Mouse (Mus musculus) 3134 (cell line): ENCODE measurements at regions not wholly inside any gene's neighbourhood (a gene's known extent, or its start where the extent isn't known, plus 50 kb on each side); places are given as distances from the start of the nearest gene placed in this dataset.

Source experiments
- DNase-seq: peaks from one replicate; pipeline ENCODE4 v3.0.0-alpha.2; 2011; ENCODE audit warnings: low spot score; ENCODE audit not compliant: insufficient read length; ENCODE audit errors: extremely low read depth

DNA sequence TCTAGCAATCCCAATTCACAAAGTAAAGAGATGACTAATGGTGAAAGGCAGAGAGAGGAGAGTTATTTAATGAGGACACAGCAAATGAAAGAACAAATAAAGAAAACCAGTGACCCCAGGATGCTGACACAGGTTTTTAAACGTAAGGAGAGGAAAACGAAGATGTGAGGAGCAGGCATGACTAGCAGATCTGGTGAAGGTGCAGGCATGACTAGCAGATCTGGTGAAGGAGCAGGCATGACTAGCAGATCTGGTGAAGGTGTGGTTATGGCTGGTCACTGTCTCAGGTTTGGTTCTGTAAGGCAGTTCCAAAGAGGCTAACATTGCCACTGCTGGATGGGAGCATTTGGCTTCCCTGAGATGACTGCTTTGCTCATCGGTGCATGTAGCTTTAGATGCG lies 57.0 kb downstream of the Mbl2 start:
- DNase-seq = no peak

DNA sequence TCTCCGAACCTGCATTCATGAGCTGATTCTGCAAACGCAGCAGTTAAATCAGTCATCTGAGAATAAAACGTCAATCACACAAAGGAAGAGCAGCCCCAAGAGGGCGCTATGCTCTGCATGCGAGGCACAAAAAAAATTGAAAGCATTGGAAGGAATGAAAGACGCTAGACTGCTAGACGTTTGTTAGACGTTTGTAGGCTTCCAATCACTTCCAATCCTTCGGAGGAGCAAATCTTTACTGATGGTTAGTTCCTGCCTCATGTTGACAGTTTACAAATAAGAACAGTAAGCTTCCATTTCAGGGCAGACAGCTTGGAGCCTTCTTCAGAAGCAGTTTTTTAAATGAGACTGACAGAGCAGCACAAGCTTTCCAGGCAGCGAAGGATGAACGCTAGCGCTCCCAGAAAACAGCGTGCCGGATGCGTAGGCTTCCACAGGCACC lies 62.5 kb downstream of the Mbl2 start:
- no peak for DNase-seq

DNA sequence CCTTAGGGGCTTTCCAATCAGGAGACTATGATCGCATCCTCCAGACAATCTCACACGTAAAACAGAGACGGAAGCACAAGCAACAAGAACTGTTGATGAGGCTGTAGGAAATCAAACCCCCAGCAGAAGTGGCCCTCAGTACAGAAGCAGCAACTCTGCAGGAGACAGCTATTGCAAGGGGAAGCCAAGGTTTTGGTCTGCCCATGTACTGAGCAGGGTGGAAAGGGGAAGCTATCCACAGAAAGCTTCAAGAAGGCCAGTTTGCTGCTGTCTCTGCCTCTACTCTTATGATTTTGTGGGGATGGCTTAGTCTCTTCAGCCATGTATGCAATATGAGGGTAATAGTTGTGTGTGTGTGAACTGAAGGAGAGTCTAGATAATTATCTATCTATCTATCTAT lies 63.3 kb downstream of the Mbl2 start:
- no peak for DNase-seq

DNA sequence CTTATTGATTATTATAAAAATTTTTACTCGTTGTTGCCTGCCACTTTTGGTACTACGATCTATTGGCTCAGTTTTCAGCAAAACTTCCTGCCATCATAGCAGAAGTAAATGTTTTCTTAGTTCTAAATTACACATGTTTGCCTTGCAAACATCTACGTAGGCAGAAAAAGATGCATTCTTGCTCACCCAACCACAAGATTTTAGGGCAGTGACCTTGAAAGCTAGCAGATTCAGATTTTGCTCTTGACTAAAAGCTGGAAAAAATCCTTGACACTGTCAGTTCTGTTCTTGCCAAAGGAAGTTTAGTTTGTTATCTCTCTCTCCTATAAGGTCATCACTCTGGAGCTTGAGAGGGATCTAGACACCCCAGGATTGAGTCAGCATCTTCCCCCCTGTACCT lies 66.8 kb downstream of the Mbl2 start:
- DNase-seq = no peak

DNA sequence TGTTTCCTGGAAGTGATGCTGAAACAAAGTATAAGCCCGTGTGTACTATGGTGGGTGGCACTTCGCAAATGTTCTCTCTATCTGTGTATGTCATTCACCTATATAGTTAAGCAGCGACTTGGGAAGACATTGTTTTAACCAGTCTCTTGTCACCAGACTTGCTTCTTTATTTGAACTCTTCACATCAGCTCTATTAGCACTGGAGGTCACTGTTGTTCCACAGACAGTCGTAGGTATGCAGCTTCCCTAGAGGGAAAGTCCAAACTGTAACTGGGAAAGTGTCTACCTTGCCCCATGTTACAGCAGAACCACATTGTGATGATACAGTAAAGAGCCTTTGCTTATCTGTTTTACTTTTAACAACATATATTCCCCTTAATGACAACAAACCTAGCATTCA lies 69.5 kb downstream of the Mbl2 start:
- DNase-seq = no peak

DNA sequence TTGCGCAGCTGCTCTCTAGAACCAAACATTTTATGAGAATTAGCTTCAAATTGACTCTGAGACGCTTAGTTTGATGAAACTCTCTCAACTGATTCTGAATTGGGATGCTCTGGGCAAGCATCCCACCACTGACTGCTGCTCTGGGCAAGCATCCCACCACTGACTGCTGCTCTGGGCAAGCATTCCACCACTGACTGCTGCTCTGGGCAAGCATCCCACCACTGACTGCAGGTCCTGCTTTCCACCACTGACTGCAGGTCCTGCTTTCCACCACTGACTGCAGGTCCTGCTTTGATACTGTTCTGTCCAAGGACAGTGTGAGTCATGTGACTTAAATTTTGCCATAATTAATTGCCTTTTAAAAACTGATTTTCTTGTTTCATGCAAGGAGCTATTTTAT lies 73.6 kb downstream of the Mbl2 start:
- no peak for DNase-seq

DNA sequence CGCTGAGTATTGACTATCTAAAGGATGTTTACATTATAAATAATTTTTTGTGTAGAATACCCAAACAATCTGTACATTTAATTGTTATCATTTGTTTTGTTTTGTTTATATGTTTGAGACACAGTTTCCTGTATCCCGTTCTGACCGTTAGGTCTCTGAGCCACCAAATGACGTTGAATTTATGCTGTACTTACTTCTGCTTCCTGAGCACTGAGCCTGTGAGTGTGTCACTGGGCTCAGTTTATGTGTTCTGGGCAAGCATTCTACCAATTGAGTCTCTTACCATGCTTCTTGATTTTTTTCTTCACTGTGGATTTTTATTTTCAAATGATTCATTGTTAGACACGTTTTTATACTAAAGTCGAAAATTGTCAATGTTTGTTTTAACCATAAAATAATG lies 74.2 kb downstream of the Mbl2 start:
- DNase-seq = no peak

DNA sequence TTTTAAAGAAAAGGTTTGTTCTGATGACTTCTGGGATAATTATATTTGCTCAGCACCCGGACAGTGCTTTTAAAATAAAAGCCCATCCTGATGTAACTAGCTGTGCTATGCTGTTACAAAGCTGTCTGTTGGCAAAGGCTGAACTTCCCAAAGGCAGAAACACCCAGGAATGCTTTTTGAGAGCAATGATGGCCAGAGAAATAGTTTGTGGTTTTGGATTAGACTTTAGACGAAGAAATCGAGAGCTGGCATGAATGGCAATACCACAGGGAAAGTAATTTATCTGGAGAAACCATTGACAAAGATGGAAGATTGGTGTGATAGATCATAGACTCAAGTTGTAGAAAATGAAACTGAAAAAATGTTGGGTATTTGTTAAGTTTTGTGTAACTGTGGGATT lies 84.6 kb downstream of the Mbl2 start:
- peak; percentile 26 for DNase-seq

DNA sequence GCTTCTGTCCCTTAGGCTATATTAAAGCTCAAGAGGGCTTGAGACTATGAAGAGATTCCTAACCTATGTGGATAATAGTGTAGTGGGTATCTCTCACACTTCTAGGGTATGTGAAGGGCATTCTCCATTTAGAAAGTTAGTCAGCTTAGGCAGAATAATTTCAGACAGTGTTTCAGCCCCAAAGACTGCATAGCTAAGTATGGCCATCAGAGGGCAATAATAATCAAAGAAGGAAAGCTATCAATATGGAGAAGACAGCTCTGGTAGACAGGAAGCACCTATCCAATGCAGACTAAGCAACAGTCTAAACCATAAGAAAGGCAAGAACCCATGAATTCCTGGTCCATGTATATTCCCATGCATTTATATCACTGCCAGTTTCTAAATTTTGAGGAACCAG lies 95.0 kb downstream of the Mbl2 start:
- no peak for DNase-seq

DNA sequence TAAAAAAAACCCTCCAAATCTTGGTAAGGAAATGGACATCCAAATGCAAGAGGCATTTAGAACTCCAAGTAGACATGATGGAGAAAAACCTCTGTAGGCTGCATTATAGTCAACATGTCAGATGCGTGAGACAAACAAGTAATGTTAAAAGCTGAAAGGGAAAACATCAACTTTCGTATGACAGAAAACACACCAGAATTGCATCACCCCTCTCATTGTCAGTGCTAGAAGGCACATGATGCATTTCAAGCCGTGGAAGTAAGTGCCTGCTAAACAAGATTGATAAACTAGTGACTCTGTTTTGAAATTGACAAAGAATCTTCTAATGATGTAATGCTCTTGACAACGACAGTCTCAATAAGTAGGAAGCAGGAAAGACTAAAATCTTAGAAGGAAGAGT lies 96.1 kb downstream of the Mbl2 start:
- no peak for DNase-seq

DNA sequence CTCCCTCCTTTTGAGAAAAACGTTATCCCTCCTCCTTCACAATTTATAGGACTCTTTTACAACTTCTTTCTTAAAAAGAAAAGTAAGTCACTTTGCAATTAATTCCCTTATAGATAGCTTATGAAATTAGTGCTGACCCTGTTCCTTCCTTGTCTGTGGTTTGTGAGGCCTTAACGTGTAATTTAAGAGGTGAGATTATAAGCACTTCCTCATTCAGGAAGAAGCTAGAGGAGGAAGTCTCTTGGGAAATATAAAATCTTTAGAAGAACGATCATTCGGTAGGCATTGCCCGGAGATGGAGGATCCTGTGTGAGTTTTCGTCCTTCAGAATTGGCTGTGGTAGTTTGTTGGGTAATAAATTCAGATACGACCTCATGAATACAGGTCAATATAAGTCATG lies 98.0 kb downstream of the Mbl2 start:
- DNase-seq = no peak

DNA sequence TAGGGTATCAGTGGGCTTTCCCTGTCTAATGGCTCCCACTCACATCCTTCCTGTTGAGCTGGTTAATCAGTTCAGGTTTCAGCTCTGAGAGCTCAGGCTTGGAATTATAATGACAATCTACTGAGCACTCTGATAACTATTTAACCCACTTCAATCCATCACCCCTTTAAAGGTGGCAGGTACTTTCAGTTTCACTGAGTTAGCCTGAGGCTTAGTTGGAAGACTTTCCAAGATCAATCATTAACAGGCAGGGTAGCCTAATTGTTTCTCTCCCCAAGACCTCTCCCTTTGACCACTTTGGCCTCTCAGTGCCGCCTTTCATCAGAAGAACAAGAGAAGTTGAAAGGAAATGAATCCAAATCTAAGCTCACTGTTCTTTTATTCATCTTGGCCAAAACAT lies 99.1 kb downstream of the Mbl2 start:
- no peak for DNase-seq

DNA sequence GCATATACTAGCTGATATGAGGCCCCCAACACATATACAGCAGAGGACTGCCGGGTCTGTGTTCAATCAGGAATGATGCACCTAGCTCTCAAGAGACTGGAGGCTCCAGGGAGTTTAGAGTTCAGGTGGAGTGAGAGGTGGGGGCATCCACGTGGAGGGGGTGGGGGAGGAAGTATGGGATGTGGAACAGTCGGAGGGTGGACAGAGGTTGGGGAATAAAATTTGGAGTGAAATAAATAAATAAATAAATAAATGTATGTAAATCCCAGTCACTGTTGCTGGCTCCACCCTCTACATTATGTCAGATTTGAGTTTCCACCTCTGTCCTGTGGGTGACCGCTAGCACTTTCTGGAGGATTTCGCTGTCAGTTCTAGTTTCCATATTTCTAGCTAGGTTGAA lies 111.7 kb downstream of the Mbl2 start:
- DNase-seq = no peak

DNA sequence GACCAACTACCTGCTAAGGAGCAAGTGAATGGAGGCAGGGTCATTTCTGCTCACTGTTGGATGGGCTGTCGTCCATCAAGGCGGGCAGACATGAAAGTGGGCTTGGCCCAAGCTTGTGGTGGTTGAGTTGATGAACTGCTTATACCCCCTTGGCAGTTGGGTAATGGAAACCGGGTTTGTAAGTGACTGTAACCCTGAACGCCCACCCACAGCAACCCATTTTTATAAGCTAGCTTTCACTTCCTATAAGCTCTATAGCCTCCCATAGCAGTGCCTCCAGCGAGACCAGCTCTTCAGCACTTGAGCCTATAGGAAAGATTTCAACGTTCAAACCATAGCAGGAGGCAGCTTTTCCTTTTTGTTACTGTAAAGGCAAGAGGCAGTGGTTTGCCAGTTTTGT lies 116.2 kb downstream of the Mbl2 start:
- no peak for DNase-seq

DNA sequence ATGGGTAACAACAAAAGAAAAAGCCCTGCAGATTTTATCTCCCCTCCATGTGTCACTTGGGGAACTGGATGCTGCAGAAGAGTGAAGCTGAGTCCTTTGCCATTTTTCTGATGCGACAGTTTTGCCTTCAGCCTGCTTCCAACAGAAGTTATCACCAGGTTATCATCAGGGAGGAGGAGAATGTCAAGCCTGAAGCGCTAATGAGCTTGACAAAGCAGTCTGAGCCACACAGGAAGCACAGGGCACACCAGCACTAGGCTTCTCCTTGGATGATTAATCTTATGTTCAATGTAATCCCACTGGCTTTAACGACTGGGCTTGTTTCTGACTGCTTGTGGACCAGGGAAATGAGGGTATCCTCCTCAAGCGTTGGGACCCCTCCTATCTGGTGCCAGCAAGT lies 122.2 kb downstream of the Mbl2 start:
- no peak for DNase-seq

DNA sequence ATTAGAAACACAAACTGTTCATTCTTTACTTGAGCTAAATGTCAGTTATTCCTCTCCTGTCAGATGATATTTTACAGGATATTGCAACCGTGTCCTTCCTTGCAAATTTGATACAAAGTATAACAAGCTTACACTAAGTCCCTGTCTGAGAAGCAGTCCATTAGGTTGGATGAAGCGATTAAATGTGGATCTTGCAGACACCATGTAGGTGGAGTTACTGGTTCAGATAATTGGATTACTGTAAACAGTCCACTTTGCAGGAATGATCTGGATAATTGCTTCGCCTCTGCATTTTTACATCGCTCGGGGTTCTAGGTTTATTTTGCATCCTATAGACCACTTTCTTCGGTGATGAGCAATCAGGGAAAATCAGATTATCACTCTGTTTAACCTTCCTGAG lies 126.2 kb downstream of the Mbl2 start:
- DNase-seq = no peak

DNA sequence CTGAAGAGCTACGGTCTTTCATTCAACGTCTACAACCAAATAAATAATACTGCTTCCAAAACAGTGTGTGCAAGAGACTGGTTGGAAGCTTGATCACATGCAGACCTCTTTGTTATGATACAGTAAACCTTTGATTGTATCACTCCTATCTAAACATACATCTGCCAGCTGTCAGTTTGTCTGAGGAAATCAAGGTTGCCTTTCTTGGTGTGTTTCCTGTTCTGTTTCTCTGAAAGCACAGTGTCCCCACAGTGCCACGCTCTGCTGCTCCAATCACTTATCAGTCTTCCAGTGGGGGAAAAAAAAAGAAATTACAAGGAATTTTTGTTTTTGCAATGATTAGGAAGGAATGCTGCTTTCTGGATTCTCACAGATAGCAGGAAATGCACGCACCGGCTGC lies 139.2 kb downstream of the Mbl2 start:
- DNase-seq = no peak

DNA sequence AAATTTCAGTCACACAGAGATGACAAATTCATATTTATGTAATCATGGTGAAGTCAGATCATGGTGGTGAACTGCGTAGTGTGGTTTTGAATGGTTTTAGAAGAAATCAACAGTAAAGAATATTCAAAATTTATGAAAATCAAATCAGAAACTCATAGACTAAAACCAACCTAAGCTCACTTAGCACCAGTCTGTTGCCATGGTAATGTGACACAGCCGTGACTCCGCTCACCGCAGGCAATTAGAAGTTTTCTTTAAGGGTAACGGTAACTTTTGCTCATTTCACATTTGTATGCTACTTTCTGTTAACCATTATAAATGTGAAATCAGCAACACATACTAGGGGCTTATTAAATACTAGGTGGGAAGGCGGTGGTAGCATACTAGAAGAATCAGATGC lies 147.0 kb downstream of the Mbl2 start:
- DNase-seq = no peak

DNA sequence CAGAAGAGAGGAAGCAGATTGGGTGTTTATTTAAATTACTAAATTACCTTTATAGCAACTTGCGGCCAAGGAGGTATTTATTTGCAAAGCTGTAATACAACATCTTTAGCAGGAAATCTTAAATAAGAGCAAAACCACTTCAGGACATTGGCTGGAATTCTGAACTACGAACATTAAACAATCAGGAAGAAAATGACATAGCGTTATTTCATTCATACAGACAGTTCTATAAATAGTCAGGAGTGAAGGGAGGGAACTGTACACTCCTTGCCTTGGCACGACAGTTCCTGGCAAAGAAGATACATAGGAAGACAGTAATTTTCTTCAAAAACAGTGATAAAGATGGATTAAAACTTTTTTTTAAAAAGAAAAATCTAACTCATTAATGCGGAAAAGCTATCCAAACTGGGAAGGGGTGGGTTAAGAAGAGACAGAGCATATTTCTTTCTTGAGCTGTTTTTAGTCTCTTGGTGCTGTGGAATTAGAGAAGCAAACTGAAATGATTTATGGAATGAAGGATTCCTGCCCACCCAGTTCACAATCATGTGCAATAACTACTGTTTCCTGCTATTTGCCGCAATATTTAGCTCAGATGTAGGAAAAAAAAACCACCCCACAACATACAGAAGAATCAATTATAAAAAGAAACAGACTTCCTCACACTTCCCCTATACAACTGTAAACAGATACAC lies 147.9 kb downstream of the Mbl2 start:
- DNase-seq = no peak

DNA sequence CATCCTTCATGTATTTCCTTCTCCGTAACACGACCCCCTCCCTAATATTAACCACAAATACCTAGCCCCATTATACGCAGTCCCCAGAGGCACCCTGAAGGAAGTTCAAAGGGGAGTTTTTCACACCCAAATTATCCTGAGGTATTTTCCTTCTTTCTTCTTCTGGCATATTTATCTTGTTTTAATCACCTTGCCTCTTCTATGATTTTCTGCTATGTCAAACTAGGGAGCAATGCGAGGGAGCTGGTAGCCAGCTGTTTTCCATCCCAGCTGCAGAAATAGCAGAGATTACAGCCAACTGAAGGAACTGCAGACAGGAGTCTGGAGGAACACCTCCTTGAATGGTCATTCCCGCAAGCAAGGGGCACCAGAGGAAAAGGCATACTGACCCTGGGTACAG lies 155.7 kb downstream of the Dkk1 start:
- DNase-seq = no peak

DNA sequence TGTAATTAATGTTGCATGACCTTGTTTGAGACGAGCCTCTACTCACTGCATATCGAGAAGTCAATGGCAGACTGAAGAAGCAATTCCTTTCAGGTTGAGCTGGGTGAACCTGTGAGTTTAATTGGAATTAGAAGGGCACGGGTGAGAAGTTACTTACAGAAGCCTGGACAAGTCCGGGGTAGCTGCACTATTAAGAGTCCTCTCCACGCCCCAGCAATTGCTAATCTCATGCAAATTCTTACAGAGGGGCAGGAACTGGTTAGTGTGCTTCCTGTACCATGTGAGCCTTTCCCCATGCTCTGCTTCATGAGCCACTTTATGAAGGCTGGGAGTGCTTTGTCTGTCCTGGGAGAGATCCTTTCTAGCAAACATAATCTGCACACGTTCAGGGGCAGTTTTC lies 142.5 kb downstream of the Dkk1 start:
- DNase-seq = no peak

DNA sequence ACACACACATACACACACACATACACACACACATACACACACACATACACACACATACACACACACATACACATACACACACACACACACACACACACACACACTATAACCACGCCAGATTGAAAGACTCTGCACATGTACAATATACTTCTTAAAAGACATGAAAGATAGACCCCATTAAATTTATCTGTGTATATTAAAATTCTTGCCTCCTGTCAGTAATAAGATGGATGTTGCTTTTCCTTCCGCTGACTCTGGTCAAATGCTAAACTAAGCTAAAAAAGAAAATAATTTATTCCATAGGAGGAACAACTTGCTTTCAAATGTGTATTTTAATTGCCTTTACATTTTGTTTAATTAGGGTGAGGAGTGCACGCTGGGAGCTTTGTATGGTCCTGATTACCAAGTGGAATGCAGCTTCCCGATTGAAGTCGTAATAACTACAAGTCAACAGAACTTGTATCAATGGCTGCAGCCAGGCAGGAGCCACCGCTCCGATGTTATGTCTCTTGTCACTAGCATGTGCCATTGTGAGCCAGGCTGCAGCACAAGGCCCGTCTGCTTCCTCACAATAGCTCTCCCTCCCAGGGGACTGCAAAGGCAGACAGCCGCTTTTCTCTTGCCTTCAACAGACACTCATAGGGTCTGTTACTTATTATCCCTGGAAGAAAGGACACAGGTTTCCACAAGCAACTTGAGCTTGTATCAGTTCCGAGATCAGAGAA lies 129.7 kb downstream of the Dkk1 start:
- no peak for DNase-seq

DNA sequence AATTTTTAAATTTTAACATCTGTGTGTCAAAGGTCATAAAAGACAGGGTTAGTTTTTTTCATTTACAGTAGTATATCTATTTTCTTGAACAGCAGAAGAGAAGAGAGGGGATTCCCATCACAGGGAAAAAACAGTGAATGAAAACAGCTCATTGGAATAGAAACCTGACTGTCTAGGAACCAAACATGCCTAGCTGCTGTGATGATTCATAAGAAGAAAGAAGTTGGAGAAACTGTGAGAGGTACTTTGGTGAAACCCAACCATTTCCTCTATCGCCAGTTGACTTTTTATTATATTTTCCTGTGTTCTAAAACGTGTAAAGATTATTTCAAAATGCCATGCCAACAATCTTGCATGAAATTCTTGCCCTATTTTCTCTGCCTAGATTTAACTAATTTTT lies 123.8 kb downstream of the Dkk1 start:
- no peak for DNase-seq
